In genomic region chr13:100651439-100652186, GRCm38 (mm10) we compare ENCODE assay signal across 8 mouse cellular contexts. TPM values are rescaled to one million over a fixed set of nuclear protein-coding genes. Genes with fewer than 3 reads are reported as not detected.
DNase-seq lines count a peak whose midpoint lies in the region; ATAC-seq lines count a peak whose summit lies in the region.

TSS of gene Taf9 (plus strand) at chr13:100651579.

- H3K27ac ChIP-seq in forebrain, embryonic 11.5 days (ENCODE audit: low read depth, low read length), result peak within 1 kb of the TSS; percentile 97
- H3K27ac ChIP-seq in midbrain, embryonic 14.5 days (replicated peaks; ENCODE audit: low read depth, low read length), result peak within 1 kb of the TSS; percentile 98

- H3K9ac ChIP-seq in forebrain, embryonic 11.5 days (ENCODE audit: low read length), result peak within 1 kb of the TSS; percentile 93
- peak within 1 kb of the TSS; percentile 87 for H3K9ac ChIP-seq in midbrain, embryonic 14.5 days (replicated peaks; ENCODE audit: low read length)

- H3K4me3 ChIP-seq in forebrain, embryonic 11.5 days (ENCODE audit: low read depth, low read length), result peak within 1 kb of the TSS; percentile 93
- peak within 1 kb of the TSS; percentile 91 for H3K4me3 ChIP-seq in midbrain, embryonic 14.5 days (replicated peaks; ENCODE audit: low read depth, low read length)

- no peak for ATAC-seq in forebrain, embryonic 11.5 days (replicated peaks; ENCODE audit: low FRiP score)
- ATAC-seq in midbrain, embryonic 14.5 days (ENCODE audit: low FRiP score, low TSS enrichment), result no peak; the same call in 1 of the 2 replicates

- peak within 1 kb of the TSS; percentile 85 for H3K4me2 ChIP-seq in forebrain, embryonic 11.5 days (ENCODE audit: low read depth, low read length, severe bottlenecking)
- peak within 1 kb of the TSS; percentile 67 for H3K4me2 ChIP-seq in midbrain, embryonic 14.5 days (ENCODE audit: low read length)

- H3K27me3 ChIP-seq in forebrain, embryonic 11.5 days (ENCODE audit: control insufficient read depth, insufficient read depth, low read length), result no peaks in the 10 kb centered on the region
- H3K27me3 ChIP-seq in midbrain, embryonic 14.5 days (ENCODE audit: control insufficient read depth, insufficient read depth, low read length), result no peaks in the 10 kb centered on the region

- peaks cover 4% of the 10 kb centered on the region for H3K4me1 ChIP-seq in forebrain, embryonic 11.5 days (replicated peaks; ENCODE audit: control insufficient read depth, insufficient read depth, low read length)
- peaks cover 5% of the 10 kb centered on the region; the same call in 1 of the 2 replicates for H3K4me1 ChIP-seq in midbrain, embryonic 14.5 days (ENCODE audit: control insufficient read depth, insufficient read depth, low read length)

- no peaks in the 10 kb centered on the region; the same call in 1 of the 2 replicates for H3K36me3 ChIP-seq in forebrain, embryonic 11.5 days (ENCODE audit: control insufficient read depth, insufficient read depth, low read length)
- H3K36me3 ChIP-seq in midbrain, embryonic 14.5 days (ENCODE audit: control insufficient read depth, insufficient read depth, low read length), result peaks cover 15% of the 10 kb centered on the region

- WGBS in forebrain, embryonic 11.5 days, result under 1% methylated on average over 51 of the region's 63 CpGs
- WGBS in midbrain, embryonic 14.5 days, result 1% methylated on average over 61 of the region's 63 CpGs

- no peaks in the 10 kb centered on the region for H3K9me3 ChIP-seq in forebrain, embryonic 11.5 days (ENCODE audit: control insufficient read depth, low read length)
- no peaks in the 10 kb centered on the region for H3K9me3 ChIP-seq in midbrain, embryonic 14.5 days (ENCODE audit: control insufficient read depth, low read length)

- DNase-seq in layer of hippocampus, adult 18-20 months (ENCODE audit: low spot score in 2 of 2), result no peak
- DNase-seq in layer of hippocampus, adult 11-12 months (ENCODE audit: low spot score), result no peak
- peak; percentile 22 for DNase-seq in T-cell, adult 2 months (ENCODE audit: low spot score)
- DNase-seq in forebrain, embryonic 11.5 days (ENCODE audit: low spot score), result no peak
- no peak for DNase-seq in layer of hippocampus, postnatal 14 days (ENCODE audit: low spot score in 2 of 2)
- peak; percentile 3 for DNase-seq in midbrain, embryonic 14.5 days
- no peak for DNase-seq in urinary bladder, postnatal 4 days (ENCODE audit: low spot score in 2 of 2)
- DNase-seq in lung, postnatal 25 days (ENCODE audit: low spot score), result no peak

RNA-seq across cellular contexts. Expression of gene Taf9, which starts in this region (rescaled TPM):
- 10 to 100 TPM; 21.9 to 24.9 TPM for total RNA-seq in layer of hippocampus, adult 18-20 months (2021)
- polyA plus RNA-seq in forebrain, embryonic 11.5 days (2014; fragmentation: Nextera tagmentation; extraction: Ambion mirVana), result 22.4 and 22.6 TPM in 2 replicates
- 10 to 100 TPM; 23.6 to 26.5 TPM for total RNA-seq in layer of hippocampus, postnatal 14 days (2021)
- polyA plus RNA-seq in midbrain, embryonic 14.5 days (2014; fragmentation: Nextera tagmentation; extraction: Ambion mirVana), result 30.9 and 31.3 TPM in 2 replicates

Comparison
In these comparisons a context has a peak if more than half of its experiments do, and no peak if none do; other contexts are left out.
1. DNase-seq: peak in T-cell, adult 2 months (single experiment) and midbrain, embryonic 14.5 days (single experiment); none in layer of hippocampus, adult 18-20 months (0 of 2), layer of hippocampus, adult 11-12 months (single experiment), forebrain, embryonic 11.5 days (single experiment), layer of hippocampus, postnatal 14 days (0 of 2), urinary bladder, postnatal 4 days (0 of 2) and lung, postnatal 25 days (single experiment).